Mouse (Mus musculus): ENCODE measurements around the gene Tfpt.
"Not testable (repeated sequence)": the region's sequence is repeated elsewhere in the genome, so short reads cannot be mapped to it uniquely, and the experiment has no call there.

Gene Tfpt

DNA sequence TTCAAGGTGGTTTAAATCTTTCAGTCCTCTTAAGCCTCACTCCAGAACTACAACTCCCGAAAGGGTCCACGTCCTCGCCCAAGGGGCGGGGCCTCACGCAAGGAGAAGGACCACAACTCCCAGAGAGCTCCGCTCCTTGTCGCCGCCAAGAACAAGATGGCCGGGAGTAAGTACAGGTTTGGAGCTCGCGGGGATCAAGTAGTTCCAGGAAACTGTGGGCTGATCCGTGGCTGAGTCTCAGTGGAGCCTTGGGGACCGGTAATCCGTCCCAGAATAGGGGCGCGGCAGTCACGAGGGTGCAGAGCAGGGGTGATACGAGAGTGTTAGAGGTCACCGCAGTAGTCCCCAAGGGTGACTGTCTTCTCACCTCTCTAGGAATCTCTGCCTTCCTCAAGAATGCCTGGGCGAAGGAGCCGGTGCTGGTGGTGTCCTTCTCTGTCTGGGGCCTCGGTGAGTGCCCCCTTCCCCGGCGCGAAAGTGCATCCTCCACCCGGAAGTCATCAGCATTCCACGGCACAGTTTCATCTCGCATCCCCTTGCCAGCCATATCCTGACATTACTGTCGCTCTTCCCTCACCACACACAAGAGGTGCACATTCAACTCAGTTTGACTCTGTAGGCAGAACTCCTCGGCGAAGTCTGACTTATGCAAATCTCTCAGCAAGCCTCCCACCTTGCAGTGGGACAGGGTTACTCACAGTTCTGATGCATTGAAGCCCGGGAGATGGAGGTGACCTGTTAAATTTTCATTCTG is 12.3 kb downstream of the Tfpt start, which contains the start of gene Ndufa3:
Gene Ndufa3, plus strand, starts transcription at position 132 of the 754 bp plus-strand sequence.
- peak; percentile 77 to 88 for DNase-seq (ENCODE audit: low spot score in 2 of 2)

DNA sequence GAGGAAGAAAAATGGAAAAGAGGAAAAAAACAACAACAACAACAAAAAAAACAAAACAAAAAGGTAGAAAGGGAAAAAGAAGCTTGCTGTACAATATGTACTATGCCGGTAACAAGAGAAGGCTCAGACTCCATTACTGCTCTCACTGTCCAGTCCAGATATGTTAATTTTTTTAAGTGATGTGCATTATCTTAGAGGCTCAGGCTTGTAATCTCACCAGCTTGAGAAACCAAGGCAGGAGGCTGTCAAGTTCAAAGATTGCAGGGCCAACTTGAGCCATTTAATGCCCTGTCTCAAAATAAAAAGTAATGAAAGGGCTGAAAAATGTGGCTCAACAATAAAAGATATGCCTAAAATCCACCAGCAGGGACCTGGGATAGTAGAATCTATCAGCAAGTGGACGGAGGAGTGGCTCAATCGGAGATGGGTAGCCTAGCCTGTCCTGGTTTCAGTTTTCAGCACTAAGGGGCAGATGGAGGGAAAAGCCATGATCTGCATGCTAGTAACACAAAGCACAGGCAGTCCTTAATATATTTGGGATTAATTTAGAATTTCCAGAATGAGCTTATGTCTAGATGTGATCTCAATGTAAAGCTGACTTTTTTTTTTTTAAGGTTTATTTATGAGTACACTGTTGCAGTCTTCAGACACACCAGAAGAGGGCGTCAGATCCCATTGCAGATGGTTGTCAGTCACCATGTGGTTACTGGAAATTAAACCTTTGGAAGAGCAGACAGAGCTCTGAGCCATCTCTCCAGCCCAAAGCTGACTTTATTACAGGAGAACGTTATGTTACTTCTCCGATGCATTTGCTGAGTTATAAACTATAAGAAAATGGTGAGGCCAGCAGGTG is 13.1 kb downstream of the Tfpt start:
- no peak for DNase-seq (ENCODE audit: low spot score in 2 of 2)

DNA sequence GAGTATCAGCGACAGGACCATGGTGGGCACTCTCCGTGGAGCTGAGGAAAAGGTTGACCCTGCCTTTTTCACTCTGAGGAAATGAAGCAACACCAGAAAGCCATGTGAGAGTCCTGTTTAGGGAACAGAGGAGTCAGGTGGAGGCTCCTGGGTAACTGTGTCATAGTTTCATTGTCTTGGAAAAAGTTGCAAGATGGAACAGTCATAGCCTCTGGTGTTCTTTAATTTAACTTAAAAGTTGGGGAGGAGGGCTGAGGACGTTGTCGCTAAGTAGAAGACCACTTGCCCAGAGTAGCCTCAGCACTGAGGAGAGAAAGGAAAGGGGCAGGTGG is 13.7 kb downstream of the Tfpt start, which contains the start of gene Oscar:
Gene Oscar, minus strand, starts transcription at position 101 of the 332 bp plus-strand sequence.
- no peak for DNase-seq (ENCODE audit: low spot score in 2 of 2)

DNA sequence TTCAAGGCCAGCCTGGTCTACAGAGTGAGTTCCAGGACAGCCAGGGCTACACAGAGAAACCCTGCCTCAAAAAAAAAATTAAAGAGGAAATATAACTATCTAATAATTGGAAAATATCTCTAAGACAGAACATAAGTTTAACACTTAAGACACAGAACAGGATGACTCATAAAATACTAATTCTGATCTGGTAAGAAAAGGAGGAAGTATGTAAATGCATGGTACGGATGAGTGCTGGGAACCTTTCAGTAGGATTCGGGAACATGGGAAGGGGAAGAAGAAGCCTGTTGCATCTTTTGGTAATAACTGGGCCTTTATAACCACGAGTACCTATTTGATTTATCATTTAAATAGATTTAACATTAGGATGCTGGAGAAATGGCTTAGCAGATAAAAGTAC is 15.7 kb downstream of the Tfpt start:
- no peak for DNase-seq (ENCODE audit: low spot score in 2 of 2)

DNA sequence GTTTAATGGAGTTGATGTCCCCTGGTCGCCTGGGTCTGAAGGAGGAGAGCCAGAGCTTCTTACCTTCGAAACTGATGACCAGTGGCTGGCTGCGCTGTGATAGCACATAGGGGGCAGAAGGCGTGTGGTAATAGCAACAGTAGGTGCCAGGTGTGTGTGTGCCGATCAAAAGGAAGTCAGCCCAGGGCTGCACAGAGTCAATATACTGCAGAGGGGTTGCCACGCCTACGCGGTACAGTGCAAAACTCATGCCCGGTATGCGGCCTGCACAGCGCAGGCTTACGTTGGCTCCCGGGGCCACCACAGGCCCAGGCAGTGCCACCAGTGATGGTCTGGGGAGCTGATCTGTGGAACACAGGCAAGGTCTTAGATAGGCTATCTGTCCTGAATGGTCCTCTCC is 18.7 kb downstream of the Tfpt start:
- no peak for DNase-seq (ENCODE audit: low spot score in 2 of 2)

DNA sequence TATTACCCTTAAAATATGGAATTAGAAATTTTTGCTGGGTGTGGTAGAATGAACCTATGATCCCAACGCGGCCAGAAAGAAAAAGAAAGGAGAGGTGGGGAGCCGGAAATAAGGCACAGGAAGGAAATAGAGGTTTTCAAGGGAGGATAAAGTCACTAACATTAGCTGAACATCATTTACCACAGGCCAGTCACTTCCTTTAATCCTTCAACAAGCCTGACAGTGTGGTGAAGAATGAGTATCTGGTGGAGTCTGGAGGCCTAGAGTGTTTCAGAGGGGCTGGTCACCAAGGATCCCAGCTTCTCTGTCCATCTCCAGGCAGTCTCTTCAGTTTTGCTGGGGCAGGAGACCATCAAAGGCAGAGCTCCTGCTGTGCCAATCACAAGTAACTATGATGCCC is 19.3 kb downstream of the Tfpt start:
- DNase-seq (ENCODE audit: low spot score in 2 of 2) = no peak

DNA sequence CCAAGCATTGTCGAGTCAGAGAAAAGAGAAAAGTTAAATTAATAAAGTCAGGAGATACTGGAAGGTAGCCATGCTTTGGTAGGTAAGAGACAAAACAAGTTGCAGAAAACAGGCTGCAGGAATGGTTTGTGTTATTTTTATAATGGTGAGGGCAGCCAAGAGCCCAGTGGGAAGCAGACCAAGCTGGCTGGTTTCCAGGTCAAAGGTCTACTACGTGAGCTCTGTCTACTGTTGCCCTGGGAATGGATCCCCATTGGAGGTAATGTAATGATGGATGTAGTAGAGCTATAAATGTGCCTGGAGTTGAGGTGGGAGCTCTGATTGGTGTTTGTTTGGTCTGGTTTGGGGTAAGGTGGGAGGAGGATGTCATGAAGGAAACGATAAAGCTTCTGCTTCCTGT is 20.6 kb downstream of the Tfpt start:
- DNase-seq (ENCODE audit: low spot score in 2 of 2) = peak in 1 of 2 experiments; percentile 59

DNA sequence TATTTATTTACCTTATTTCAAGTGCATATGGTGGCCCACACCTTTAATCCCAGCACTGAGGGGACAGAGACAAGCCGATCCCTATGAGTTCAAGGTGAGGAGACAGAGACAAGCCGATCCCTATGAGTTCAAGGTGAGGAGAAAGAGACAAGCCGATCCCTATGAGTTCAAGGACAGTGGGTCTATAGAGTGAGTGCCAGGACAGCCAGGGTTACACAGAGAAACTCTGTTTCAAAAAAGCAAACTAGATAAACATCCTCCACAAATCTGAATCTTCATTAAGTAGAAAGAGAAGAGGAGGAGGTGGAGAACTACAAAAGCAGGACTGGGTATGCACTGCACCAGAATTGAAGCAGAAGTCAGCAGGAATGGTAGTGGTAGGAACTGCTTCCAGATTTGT is 21.1 kb downstream of the Tfpt start:
- no peak for DNase-seq (ENCODE audit: low spot score in 2 of 2)

DNA sequence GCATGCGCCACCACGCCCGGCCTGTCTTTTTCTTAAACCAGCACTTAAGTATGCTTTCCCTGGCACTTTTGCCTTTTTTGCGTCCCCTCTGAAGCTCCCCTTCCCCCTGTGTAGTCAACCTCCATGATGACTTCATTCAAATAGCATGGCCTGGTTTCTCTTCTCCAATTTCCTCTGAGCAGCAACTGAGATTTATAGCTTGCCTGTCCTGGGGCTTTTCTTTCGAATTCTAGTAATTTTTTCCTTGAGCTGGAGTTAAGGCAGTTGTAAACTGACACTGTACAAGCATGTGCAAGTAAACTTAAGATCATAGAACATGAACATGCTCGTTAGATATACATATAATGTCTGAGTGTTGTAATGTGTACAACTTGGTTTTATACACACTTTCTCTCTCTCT is 22.3 kb downstream of the Tfpt start:
- no peak for DNase-seq (ENCODE audit: low spot score in 2 of 2)

DNA sequence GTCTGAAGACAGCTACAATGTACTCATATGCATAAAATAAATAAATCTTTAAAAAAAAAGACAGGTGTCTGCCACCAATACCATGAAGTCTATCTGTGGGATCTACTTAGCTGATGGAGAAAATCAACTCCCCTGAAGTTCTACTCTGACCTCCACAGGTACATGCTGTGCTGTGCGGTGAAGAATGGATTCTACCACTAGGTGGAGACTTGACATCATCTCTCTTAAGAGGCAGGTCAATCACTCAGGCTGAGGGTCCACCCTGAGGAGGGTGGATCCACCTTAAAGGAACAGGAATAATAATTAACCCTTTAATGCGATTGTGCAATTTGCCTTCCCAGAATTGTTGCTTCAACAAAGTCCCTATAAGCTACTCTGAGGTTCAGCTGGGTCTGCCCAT is 22.9 kb downstream of the Tfpt start:
- DNase-seq (ENCODE audit: low spot score in 2 of 2) = peak in 1 of 2 experiments; percentile 10

DNA sequence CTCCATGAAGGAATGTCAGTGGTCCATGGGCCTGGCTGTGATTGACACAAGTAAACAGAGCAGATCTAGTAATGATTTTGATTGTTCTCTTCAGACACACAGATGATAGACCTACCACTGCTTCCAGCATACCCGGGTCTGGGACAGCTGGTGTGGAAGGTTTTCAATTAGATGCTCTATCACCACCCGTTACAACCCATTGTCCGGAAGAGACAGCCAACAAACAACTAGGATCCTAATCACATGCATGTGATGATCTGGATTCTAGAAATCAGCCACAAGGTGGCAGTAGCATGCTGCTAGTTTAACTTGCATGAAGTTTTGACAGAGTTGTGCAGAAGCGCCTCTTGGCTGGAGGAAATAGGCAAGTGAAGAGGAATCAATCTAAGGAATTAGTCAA is 28.6 kb downstream of the Tfpt start:
- DNase-seq (ENCODE audit: low spot score in 2 of 2) = peak; percentile 34 to 53

DNA sequence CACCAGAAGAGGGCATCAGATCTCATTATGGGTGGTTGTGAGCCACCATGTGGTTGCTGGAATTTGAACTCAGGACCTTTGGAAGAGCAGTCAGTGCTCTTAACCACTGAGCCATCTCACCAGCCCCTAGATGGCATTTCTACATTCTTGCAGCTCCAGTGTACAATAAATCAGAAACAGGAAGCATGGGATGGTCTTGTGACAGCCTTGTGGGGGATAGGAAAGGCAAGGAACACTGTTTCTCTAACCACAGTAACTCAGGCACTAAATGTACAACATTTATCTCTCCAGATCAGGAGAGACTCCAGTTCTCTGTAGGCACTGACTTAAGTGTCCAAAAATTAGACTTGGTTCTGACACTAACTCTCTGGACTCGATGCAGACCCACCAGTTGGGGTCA is 32.0 kb downstream of the Tfpt start:
- not testable (repeated sequence) for DNase-seq (ENCODE audit: low spot score in 2 of 2)

DNA sequence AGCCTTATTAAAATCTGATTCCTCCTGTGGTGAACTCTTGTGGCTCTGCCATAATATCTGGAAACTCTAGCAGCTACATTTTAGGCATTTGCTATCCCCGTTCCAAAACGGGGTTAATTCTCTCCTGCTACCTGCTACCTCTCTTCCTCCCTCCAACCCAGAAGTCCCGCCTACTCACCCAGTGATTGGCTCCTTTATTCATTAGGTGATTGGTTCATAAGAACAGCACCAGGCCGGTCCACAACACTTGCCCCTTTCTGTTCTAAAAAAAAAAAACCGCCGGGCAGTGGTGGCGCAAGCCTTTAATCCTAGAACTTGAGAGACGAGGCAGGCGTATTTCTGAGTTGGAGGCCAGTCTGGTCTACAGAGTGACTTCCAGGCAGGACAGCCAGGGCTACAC is 34.6 kb downstream of the Tfpt start:
- DNase-seq (ENCODE audit: low spot score in 2 of 2) = peak in 1 of 2 experiments; percentile 16

DNA sequence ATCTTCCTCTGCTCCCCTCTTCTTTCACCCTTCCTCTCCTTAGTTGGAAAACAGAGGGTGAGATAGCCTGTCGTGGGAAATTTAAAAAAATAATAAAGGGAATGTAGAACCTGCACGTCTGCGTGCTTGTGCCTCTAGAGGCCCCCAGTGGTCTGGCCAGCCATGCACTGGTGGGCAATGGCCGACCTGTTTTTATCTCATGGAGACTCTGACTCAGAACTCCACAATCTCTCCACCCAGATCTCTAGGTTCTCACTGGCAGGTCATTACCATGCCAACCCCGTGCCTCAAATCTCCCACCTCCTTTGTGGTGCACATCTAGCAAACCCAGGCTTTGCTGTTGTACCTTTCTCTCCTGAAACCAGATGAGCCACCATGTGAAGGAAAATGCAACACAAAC is 35.0 kb downstream of the Tfpt start:
- no peak for DNase-seq (ENCODE audit: low spot score in 2 of 2)

DNA sequence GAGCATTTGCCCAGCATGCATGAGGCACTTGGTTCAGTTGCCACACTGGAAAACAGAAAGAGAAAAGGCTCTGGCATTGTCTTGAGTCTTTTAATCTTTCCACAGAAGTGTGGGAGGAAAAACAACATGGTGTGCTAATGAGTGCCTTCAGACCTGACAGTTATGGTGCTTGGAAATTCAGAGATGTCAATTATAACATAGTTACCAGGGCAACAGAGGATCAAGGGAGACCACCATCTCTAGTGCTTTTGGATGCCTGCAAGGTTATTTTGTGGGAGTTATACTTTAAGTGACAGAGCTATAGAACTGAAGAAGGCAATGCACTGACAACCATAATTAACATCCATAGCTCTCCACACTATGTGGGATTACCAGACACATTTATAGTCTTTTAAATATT is 35.9 kb downstream of the Tfpt start:
- DNase-seq (ENCODE audit: low spot score in 2 of 2) = no peak

DNA sequence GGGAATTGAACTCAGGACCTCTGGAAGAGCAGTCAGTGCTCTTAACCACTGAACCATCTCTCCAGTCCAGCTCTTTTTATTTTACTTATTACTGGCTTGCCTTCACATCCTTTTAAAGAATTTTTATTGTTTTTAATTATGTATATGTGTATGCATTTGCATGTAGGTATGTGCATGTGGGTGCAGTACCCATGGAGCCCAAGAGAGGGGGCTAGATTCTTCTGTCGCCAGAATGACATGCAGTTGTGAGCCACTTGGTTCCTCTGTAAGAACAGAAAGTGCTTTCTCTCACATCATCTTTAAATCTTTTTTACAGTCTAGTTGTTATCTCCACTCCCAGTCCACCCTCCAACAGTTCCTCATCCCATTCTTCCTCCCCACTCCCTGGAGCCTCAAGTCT is 38.2 kb downstream of the Tfpt start:
- no peak for DNase-seq (ENCODE audit: low spot score in 2 of 2)

DNA sequence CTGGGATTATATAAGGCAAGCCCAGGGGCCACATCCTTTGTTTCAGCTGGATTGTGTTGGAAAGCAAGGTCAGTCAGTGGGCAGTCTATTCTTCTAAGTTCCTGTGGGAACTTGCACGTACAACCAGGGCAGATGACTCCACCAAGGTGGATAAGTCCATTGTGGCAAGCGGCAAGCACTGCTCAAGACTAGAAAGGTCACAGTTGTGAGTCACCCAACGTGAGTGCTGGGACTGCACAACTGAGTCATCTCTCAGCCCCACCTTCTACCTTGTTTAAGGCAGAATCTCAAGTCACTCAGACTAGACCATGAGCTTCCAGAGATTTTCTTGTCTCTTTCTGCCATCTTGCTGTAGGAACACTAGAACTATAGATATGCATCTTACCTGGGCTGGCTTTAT is 39.2 kb downstream of the Tfpt start:
- no peak for DNase-seq (ENCODE audit: low spot score in 2 of 2)

DNA sequence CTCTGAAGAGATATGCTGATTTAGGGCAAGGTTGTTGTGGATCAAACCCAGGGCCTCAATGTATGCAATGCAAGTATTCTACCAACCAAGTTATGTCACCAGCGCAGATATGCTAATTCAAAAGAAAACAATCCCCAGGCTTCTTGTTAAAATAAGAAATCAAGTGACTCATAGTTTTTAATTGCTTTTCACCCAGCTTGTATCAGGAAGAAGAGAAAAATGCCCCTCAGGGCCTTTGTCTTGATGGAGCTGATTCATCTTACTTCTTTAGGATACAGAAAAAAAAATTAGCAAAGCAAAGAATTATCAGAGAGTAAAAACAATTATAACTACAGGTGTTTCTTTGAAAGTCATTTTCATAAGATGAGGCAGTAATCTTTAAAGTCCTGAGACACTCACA is 42.4 kb downstream of the Tfpt start:
- DNase-seq (ENCODE audit: low spot score in 2 of 2) = no peak

DNA sequence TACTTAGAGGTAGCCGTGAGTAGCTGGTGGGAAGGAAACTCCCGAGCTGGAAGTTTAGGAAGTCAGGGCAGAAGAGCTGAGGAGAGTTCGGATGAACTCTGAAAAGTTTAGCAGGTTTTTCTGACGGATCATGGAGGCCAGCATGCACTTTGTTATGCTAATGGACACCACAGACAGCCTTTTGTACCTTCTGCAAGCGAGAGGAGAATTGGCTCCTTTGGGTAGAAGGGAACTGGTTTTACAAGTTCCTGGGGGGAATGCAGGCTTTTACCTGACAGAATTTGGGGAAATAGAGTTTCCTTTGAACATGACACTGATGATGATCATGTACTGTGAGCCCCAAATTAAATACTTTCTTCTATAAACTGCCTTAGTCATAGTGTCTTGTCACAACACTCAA is 43.5 kb downstream of the Tfpt start:
- no peak for DNase-seq (ENCODE audit: low spot score in 2 of 2)

DNA sequence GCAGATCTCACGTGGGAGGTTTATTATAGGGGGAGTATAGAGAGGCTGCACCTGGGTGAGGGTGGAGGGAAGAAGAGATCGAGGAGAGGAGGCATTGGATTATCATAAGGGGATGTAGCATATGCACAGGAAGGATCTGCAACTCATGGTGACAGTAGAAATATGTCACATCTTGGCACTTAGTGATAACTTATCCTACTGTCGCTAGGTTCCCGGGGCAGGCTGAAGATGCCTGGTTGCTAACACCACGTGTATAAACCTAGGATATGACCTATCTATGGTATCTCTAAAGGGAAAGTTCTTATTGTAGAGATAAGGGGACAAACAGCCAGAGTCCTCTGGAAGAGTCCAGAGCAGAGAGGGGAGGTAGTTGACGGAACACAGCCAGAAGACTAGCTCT is 44.0 kb downstream of the Tfpt start:
- no peak for DNase-seq (ENCODE audit: low spot score in 2 of 2)

DNA sequence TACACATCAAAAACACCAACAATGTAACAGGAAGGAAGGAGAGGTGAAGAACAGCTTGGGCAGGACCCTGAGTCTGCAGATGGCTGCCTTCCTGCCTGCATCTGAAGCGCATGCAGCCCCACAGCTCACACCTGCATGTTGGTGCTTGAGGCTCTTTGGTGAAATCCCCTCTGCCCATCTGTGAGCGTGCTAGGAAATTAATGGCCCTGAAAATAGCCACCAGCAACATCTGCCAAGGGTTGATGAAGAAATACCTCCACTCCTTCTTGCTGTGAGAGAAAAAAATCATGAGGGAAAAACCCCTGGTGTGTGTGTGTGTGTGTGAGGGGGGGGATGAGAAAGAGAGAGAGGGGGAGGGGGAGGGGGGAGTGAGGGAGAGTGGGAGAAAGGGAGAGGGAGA is 49.7 kb downstream of the Tfpt start:
- no peak for DNase-seq (ENCODE audit: low spot score in 2 of 2)

DNA sequence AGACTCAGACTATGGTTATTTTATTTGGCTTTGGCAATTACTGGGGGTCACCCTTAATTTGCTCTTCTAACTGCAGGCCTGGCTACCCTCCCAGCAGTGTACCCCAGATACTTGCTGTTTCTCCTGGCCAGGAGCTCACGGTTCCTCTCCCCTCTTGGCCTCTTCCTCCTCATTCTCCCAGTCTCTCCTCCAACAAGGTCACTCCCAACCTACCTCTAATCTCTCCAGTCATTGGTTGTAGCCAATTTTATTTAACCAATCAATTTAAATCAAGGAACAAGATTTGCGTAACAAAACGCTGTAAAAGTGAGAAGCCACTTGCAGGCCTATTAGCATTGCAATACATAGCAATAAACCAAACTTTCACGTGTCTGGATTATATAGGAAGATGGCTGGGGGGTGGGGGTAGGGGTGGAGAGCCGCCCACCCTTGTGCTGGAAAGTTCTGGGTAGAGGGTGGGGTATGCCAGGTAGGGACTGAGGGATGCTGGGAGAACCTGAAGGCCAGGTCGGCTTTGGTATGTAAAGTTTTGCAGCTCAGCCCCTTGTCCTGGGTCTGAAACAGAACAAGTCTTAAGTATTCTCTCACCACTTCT is 50.7 kb downstream of the Tfpt start:
- DNase-seq (ENCODE audit: low spot score in 2 of 2) = no peak

DNA sequence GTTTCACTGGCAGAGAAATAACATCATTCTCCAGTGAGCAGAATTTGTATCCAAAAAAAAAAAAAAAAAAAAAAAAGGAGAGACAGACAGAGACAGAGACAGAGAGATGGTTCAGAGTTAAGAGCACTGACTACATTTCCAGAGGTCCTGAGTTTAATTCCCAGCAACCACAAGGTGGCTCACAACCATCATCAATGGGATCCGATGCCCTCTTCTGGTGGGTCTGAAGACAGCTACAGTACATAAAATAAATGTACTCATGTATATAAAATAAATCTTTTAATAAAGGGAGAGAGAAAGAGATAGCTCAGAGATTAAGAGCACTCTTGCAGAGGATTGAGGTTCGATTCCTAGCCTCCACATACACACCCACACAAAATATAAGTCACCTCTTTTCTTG is 51.5 kb downstream of the Tfpt start:
- no peak for DNase-seq (ENCODE audit: low spot score in 2 of 2)
